Mouse (Mus musculus) MEL (cell line): ENCODE measurements at regions not wholly inside any gene's neighbourhood (a gene's known extent, or its start where the extent isn't known, plus 50 kb on each side); places are given as distances from the start of the nearest gene placed in this dataset.

Experiments used
- DNase-seq: peaks from one replicate; pipeline ENCODE4 v3.0.0; 2011; ENCODE audit warnings: low read depth, low spot score
- H3K27ac ChIP-seq: 2 replicates; pipeline ENCODE4 v1.5.1; 2012; ENCODE audit warnings: low read depth, mild to moderate bottlenecking, control low read depth, low read length, moderate library complexity; ENCODE audit not compliant: control insufficient read depth
- H3K27me3 ChIP-seq, 2 experiments: fragments of 150-350 bp in 1 of 2; sonication (generic) in 1 of 2; 2 replicates each; pipeline ENCODE4 v1.6.1; 2012; ENCODE audit warnings: low read length in 2 of 2, mild to moderate bottlenecking in 2 of 2, improper control_type of control experiment in 1 of 2, moderate library complexity in 1 of 2; ENCODE audit not compliant: insufficient read depth in 2 of 2, control insufficient read depth in 1 of 2
- H3K36me3 ChIP-seq, 2 experiments: 2 replicates each; pipeline ENCODE4 v1.6.1; 2012 to 2014; ENCODE audit warnings: low read length in 2 of 2, improper control_type of control experiment in 1 of 2, inconsistent platforms in 1 of 2, mild to moderate bottlenecking in 1 of 2; ENCODE audit not compliant: insufficient read depth in 2 of 2, control insufficient read depth in 1 of 2
- H3K4me1 ChIP-seq, 2 experiments: fragments of 150-350 bp in 1 of 2; sonication (generic) in 1 of 2; 2 replicates each; pipeline ENCODE4 v1.6.1; 2012; ENCODE audit warnings: low read length in 2 of 2, improper control_type of control experiment in 1 of 2, mild to moderate bottlenecking in 1 of 2; ENCODE audit not compliant: insufficient read depth in 2 of 2, control insufficient read depth in 1 of 2
- H3K4me3 ChIP-seq, 2 experiments: fragments of 150-350 bp in 1 of 2; sonication (generic) in 1 of 2; 2 replicates each; pipeline ENCODE4 v1.5.1; 2012; ENCODE audit warnings: low read depth in 2 of 2, low read length in 2 of 2, mild to moderate bottlenecking in 2 of 2, moderate library complexity in 2 of 2, control low read depth in 1 of 2, improper control_type of control experiment in 1 of 2; ENCODE audit not compliant: control insufficient read depth in 1 of 2, insufficient read depth in 1 of 2
- H3K79me2 ChIP-seq: 2 replicates; pipeline ENCODE4 v1.6.1; 2012; ENCODE audit warnings: mild to moderate bottlenecking, low read length, moderate library complexity; ENCODE audit not compliant: control insufficient read depth, poor library complexity, insufficient read depth
- H3K9ac ChIP-seq: 2 replicates; pipeline ENCODE4 v1.6.1; 2012; ENCODE audit warnings: low read depth, mild to moderate bottlenecking, control low read depth, low read length, moderate library complexity; ENCODE audit not compliant: control insufficient read depth, poor library complexity, severe bottlenecking
- H3K9me3 ChIP-seq: fragments of 150-350 bp; sonication (generic); replicated peaks from 2 replicates; pipeline ENCODE4 v1.6.1; 2012; ENCODE audit warnings: mild to moderate bottlenecking, low read length, improper control_type of control experiment, moderate library complexity; ENCODE audit not compliant: insufficient read depth
- BHLHE40 ChIP-seq: IDR thresholded peaks from 2 replicates; pipeline ENCODE4 v1.6.1; 2012; ENCODE audit warnings: low read depth, mild to moderate bottlenecking, inconsistent platforms, low read length, improper control_type of control experiment, borderline replicate concordance
- CHD1 ChIP-seq: IDR thresholded peaks from 2 replicates; pipeline ENCODE4 v1.6.1; 2012; ENCODE audit warnings: low read depth, mild to moderate bottlenecking, inconsistent platforms, low read length, improper control_type of control experiment
- CTCF ChIP-seq, 3 experiments: IDR thresholded peaks in 2 of 3; conservative IDR thresholded peaks in 1 of 3; 2 replicates each; pipeline ENCODE4 v1.5.1; 2011 to 2012; ENCODE audit warnings: low read length in 3 of 3, low read depth in 2 of 3, mild to moderate bottlenecking in 2 of 3, improper control_type of control experiment in 1 of 3, inconsistent platforms in 1 of 3, mixed read lengths in 1 of 3, moderate library complexity in 1 of 3; ENCODE audit not compliant: control insufficient read depth in 1 of 3, insufficient read depth in 1 of 3, poor library complexity in 1 of 3, severe bottlenecking in 1 of 3
- E2F4 ChIP-seq: IDR thresholded peaks from 2 replicates; pipeline ENCODE4 v1.6.1; 2011; ENCODE audit warnings: low read depth, low read length, improper control_type of control experiment, borderline replicate concordance
- EP300 ChIP-seq, 2 experiments: IDR thresholded peaks; 2 replicates each; pipeline ENCODE4 v1.6.1; 2011; ENCODE audit warnings: improper control_type of control experiment in 2 of 2, low read length in 2 of 2, low read depth in 1 of 2, mild to moderate bottlenecking in 1 of 2
- GABPA ChIP-seq: IDR thresholded peaks from 2 replicates; pipeline ENCODE4 v1.6.1; 2012; ENCODE audit warnings: low read depth, mild to moderate bottlenecking, inconsistent platforms, low read length, improper control_type of control experiment, moderate library complexity
- GATA1 ChIP-seq: IDR thresholded peaks from 2 replicates; pipeline ENCODE4 v1.6.1; 2011; ENCODE audit warnings: low read depth, low read length, improper control_type of control experiment
- HCFC1 ChIP-seq: IDR thresholded peaks from 2 replicates; pipeline ENCODE4 v1.6.1; 2012; ENCODE audit warnings: low read depth, mild to moderate bottlenecking, inconsistent platforms, low read length, improper control_type of control experiment, moderate library complexity
- JUND ChIP-seq: IDR thresholded peaks from 2 replicates; pipeline ENCODE4 v1.6.1; 2011; ENCODE audit warnings: low read depth, mild to moderate bottlenecking, improper control_type of control experiment, low read length
- MAFK ChIP-seq: IDR thresholded peaks from 2 replicates; pipeline ENCODE4 v1.6.1; 2011; ENCODE audit warnings: low read depth, mild to moderate bottlenecking, low read length, improper control_type of control experiment, borderline replicate concordance
- NELFE ChIP-seq: IDR thresholded peaks from 2 replicates; pipeline ENCODE4 v1.6.1; 2011; ENCODE audit warnings: low read depth, low read length, improper control_type of control experiment
- POLR2A ChIP-seq, 2 experiments: IDR thresholded peaks; 2 replicates each; pipeline ENCODE4 v1.6.1; 2011 to 2012; ENCODE audit warnings: low read length in 2 of 2, mild to moderate bottlenecking in 2 of 2, control low read depth in 1 of 2, improper control_type of control experiment in 1 of 2, low read depth in 1 of 2, moderate library complexity in 1 of 2; ENCODE audit not compliant: control insufficient read depth in 1 of 2, insufficient read depth in 1 of 2, poor library complexity in 1 of 2
- POLR2AphosphoS2 ChIP-seq: IDR thresholded peaks from 2 replicates; pipeline ENCODE4 v1.6.1; 2011; ENCODE audit warnings: low read length, improper control_type of control experiment
- POLR2AphosphoS5 ChIP-seq: IDR thresholded peaks from 2 replicates; pipeline ENCODE4 v1.6.1; 2012; ENCODE audit warnings: low read depth, borderline replicate concordance, mild to moderate bottlenecking, inconsistent platforms, low read length, moderate library complexity, mixed read lengths
- RCOR1 ChIP-seq: IDR thresholded peaks from 2 replicates; pipeline ENCODE4 v1.6.1; 2012; ENCODE audit warnings: low read depth, mild to moderate bottlenecking, inconsistent platforms, low read length, improper control_type of control experiment
- SIN3A ChIP-seq: IDR thresholded peaks from 2 replicates; pipeline ENCODE4 v1.6.1; 2012; ENCODE audit warnings: low read length, improper control_type of control experiment, inconsistent platforms
- SMC3 ChIP-seq: IDR thresholded peaks from 2 replicates; pipeline ENCODE4 v1.6.1; 2011; ENCODE audit warnings: low read depth, low read length, improper control_type of control experiment
- TAL1 ChIP-seq: IDR thresholded peaks from 2 replicates; pipeline ENCODE4 v1.6.1; 2012; ENCODE audit warnings: mild to moderate bottlenecking, inconsistent platforms, low read length, moderate library complexity, mixed read lengths
- TBP ChIP-seq: IDR thresholded peaks from 2 replicates; pipeline ENCODE4 v1.8.0; 2011; ENCODE audit warnings: low read depth, low read length, improper control_type of control experiment
- UBTF ChIP-seq: IDR thresholded peaks from 2 replicates; pipeline ENCODE4 v1.6.1; 2012; ENCODE audit warnings: low read depth, mild to moderate bottlenecking, inconsistent platforms, low read length, improper control_type of control experiment, moderate library complexity, borderline replicate concordance; ENCODE audit not compliant: insufficient read depth
- USF1 ChIP-seq: IDR thresholded peaks from 2 replicates; pipeline ENCODE4 v1.6.1; 2014; ENCODE audit warnings: low read depth, mild to moderate bottlenecking, inconsistent platforms, low read length, improper control_type of control experiment, moderate library complexity
- USF2 ChIP-seq, 2 experiments: IDR thresholded peaks; 2 replicates each; pipeline ENCODE4 v1.6.1; 2011 to 2012; ENCODE audit warnings: improper control_type of control experiment in 2 of 2, low read length in 2 of 2, borderline replicate concordance in 1 of 2, inconsistent platforms in 1 of 2, low read depth in 1 of 2, mild to moderate bottlenecking in 1 of 2; ENCODE audit not compliant: insufficient read depth in 1 of 2
- ZC3H11A ChIP-seq: IDR thresholded peaks from 2 replicates; pipeline ENCODE4 v1.6.1; 2012; ENCODE audit warnings: low read depth, mild to moderate bottlenecking, inconsistent platforms, low read length, improper control_type of control experiment
- ZMIZ1 ChIP-seq: IDR thresholded peaks from 2 replicates; pipeline ENCODE4 v1.6.1; 2012; ENCODE audit warnings: low read depth, mild to moderate bottlenecking, inconsistent platforms, low read length, improper control_type of control experiment, moderate library complexity
- ZNF384 ChIP-seq: IDR thresholded peaks from 2 replicates; pipeline ENCODE4 v1.6.1; 2012; ENCODE audit warnings: low read depth, mild to moderate bottlenecking, inconsistent platforms, low read length, improper control_type of control experiment

GRCm38 (mm10) chr13:73117633-73118076 is 142.6 kb upstream of the Irx4 start:
- DNase-seq, result no peak

DNA sequence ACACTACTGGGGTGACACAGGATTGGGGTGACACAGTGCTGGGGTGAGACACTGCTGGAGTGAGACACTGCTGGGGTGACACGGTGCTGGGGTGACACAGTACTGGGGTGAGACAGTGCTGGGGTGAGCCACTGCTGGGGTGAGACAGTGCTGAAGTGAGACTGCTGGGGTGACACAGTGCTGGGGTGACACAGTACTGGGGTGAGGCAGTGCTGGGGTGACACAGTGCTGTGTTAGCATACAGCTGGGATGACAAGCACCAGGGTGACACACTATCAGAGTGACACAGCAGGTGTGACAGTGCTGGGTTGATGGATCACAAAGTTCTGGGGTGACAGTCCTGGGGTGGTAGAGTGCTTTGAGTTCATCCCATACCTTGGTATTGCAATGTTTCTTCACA is 137.3 kb upstream of the Irx4 start:
- DNase-seq, result no peak

More at GRCm38 (mm10) chr13:73117633-73118076, 142.6 kb upstream of the Irx4 start:
- Histone ChIP-seq H3K9ac (no peak overlapping the region), H3K27me3 (no peaks in the 10 kb centered on the region), H3K4me1 (no peaks in the 10 kb centered on the region), H3K9me3 (no peaks in the 10 kb centered on the region), H3K36me3 (no peaks in the 10 kb centered on the region), H3K4me3 (no peak overlapping the region), H3K27ac (no peak overlapping the region), H3K79me2 (no peaks in the 10 kb centered on the region)
- TF ChIP-seq CHD1 (no peak), ZMIZ1 (no peak), UBTF (no peak)

DNA sequence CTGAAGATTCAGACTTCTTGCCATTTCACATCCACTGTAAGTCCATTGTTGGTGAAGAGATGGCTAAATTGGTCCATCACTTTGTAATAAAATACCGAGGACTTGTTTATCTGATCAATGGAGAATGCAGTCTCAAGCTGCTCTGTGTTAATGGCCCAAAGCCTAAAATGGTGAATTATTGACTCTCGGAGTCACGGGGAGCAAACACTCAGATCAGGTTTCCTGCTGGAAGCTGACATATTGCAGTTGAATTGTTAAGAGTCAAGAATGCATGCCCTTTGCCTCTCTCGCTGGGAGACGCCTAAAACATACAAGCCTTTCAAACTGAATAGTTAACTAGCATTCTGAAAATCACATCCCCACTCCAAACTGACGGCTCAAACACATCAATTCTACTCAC is 129.0 kb upstream of the Irx4 start:
- Histone ChIP-seq H3K4me1 (no peaks in the 10 kb centered on the region), H3K36me3 (no peaks in the 10 kb centered on the region), H3K9ac (no peak overlapping the region), H3K27me3 (no peaks in the 10 kb centered on the region), H3K27ac (no peak overlapping the region), H3K79me2 (no peaks in the 10 kb centered on the region), H3K9me3 (no peaks in the 10 kb centered on the region), H3K4me3 (no peak overlapping the region)
- TF ChIP-seq UBTF (no peak), TBP (no peak), BHLHE40 (no peak), TAL1 (no peak), POLR2AphosphoS2 (no peak), MAFK (no peak), GABPA (no peak), ZC3H11A (no peak)
- no peak for DNase-seq

More for the DNA sequence above, 137.3 kb upstream of the Irx4 start:
- H3K79me2 ChIP-seq, result no peaks in the 10 kb centered on the region
- no peak overlapping the region for H3K9ac ChIP-seq
- no peaks in the 10 kb centered on the region for H3K27me3 ChIP-seq
- H3K36me3 ChIP-seq, result no peaks in the 10 kb centered on the region
- no peak for TF ChIP-seq E2F4
- no peak for TF ChIP-seq EP300 (IDR thresholded peaks at IDR 0.05; ENCODE audit: low read depth in 1 of 2, low read length in 2 of 2)
- no peak for TF ChIP-seq CTCF (IDR thresholded peaks at IDR 0.05 in 2 of 3, conservative IDR thresholded peaks at IDR 0.05 in 1 of 3; ENCODE audit: control insufficient read depth in 1 of 3, insufficient read depth in 1 of 3, low read depth in 2 of 3, low read length in 3 of 3, poor library complexity in 1 of 3, severe bottlenecking in 1 of 3)
- TF ChIP-seq RCOR1, result no peak
- no peak for TF ChIP-seq USF1
- TF ChIP-seq TBP, result no peak
- TF ChIP-seq GATA1, result no peak
- no peak for TF ChIP-seq SMC3
- TF ChIP-seq SIN3A, result no peak
- TF ChIP-seq USF2 (IDR thresholded peaks at IDR 0.05; ENCODE audit: borderline replicate concordance in 1 of 2, insufficient read depth in 1 of 2, low read depth in 1 of 2, low read length in 2 of 2), result no peak
- TF ChIP-seq TAL1, result no peak
- TF ChIP-seq JUND, result no peak
- TF ChIP-seq HCFC1, result no peak
- TF ChIP-seq NELFE, result no peak
- no peak for TF ChIP-seq POLR2AphosphoS5
- no peak for TF ChIP-seq UBTF
- no peak for TF ChIP-seq ZC3H11A
- TF ChIP-seq ZNF384, result no peak
- TF ChIP-seq POLR2A (IDR thresholded peaks at IDR 0.05; ENCODE audit: control insufficient read depth in 1 of 2, insufficient read depth in 1 of 2, low read depth in 1 of 2, low read length in 2 of 2, poor library complexity in 1 of 2), result no peak
- no peaks in the 10 kb centered on the region for H3K9me3 ChIP-seq
- H3K4me3 ChIP-seq, result no peak overlapping the region
- H3K4me1 ChIP-seq, result no peaks in the 10 kb centered on the region
- H3K27ac ChIP-seq, result no peak overlapping the region
